Mouse (Mus musculus) ES-E14 (cell line): ENCODE measurements around the gene Lcmt1. TPM values are rescaled to one million over a fixed set of nuclear protein-coding genes. Genes with fewer than 3 reads are reported as not detected.

Experiments used
- DNase-seq: peaks from one replicate; pipeline ENCODE4 v3.0.0-alpha.2; 2013; ENCODE audit warnings: low read depth, low spot score
- H3K27ac ChIP-seq: 2 replicates; pipeline ENCODE4 v1.5.1; 2012; ENCODE audit warnings: low read depth, mild to moderate bottlenecking, low read length, moderate library complexity, mixed read lengths; ENCODE audit not compliant: poor library complexity, insufficient read depth, severe bottlenecking
- H3K36me3 ChIP-seq: 2 replicates; pipeline ENCODE4 v1.6.1; 2012; ENCODE audit warnings: mild to moderate bottlenecking, low read length, moderate library complexity, mixed read lengths; ENCODE audit not compliant: control insufficient read depth, poor library complexity, insufficient read depth, severe bottlenecking
- H3K4me1 ChIP-seq, 2 experiments: fragments of 150-350 bp in 1 of 2; sonication (generic) in 1 of 2; 2 replicates each; pipeline ENCODE4 v1.6.1; 2012; ENCODE audit warnings: low read length in 2 of 2, mild to moderate bottlenecking in 1 of 2, mixed read lengths in 1 of 2; ENCODE audit not compliant: control insufficient read depth in 2 of 2, insufficient read depth in 2 of 2, poor library complexity in 1 of 2
- H3K4me3 ChIP-seq, 2 experiments: fragments of 150-350 bp in 1 of 2; sonication (generic) in 1 of 2; 2 replicates each; pipeline ENCODE4 v1.5.1; 2012; ENCODE audit warnings: low read length in 2 of 2, low read depth in 1 of 2, mild to moderate bottlenecking in 1 of 2, mixed read lengths in 1 of 2; ENCODE audit not compliant: insufficient read depth in 1 of 2, poor library complexity in 1 of 2, severe bottlenecking in 1 of 2
- H3K9ac ChIP-seq: 2 replicates; pipeline ENCODE4 v1.6.1; 2012; ENCODE audit warnings: low read depth, mild to moderate bottlenecking, low read length, mixed read lengths; ENCODE audit not compliant: poor library complexity, insufficient read depth, severe bottlenecking
- H3K9me3 ChIP-seq: fragments of 150-350 bp; sonication (generic); 2 replicates; pipeline ENCODE4 v1.6.1; 2012; ENCODE audit warnings: low read depth, mild to moderate bottlenecking, low read length; ENCODE audit not compliant: control insufficient read depth, insufficient read depth
- CHD2 ChIP-seq: IDR thresholded peaks from 2 replicates; pipeline ENCODE4 v1.6.1; 2014; ENCODE audit warnings: mild to moderate bottlenecking, low read depth, low read length, inconsistent platforms
- HCFC1 ChIP-seq: IDR thresholded peaks from 2 replicates; pipeline ENCODE4 v1.6.1; 2012; ENCODE audit warnings: low read length, inconsistent platforms, borderline replicate concordance; ENCODE audit not compliant: insufficient read depth
- MAFK ChIP-seq: IDR thresholded peaks from 2 replicates; pipeline ENCODE4 v1.6.1; 2014; ENCODE audit warnings: mild to moderate bottlenecking, low read depth, low read length, inconsistent platforms; ENCODE audit not compliant: insufficient read depth
- ZC3H11A ChIP-seq: IDR thresholded peaks from 2 replicates; pipeline ENCODE4 v1.6.1; 2012; ENCODE audit warnings: low read depth, mild to moderate bottlenecking, inconsistent platforms, low read length, borderline replicate concordance
- ZNF384 ChIP-seq: IDR thresholded peaks from 2 replicates; pipeline ENCODE4 v1.6.1; 2012; ENCODE audit warnings: low read depth, low read length, inconsistent platforms
- in situ Hi-C, 2 experiments: fragments of 600-800 bp; cut with MboI; formaldehyde crosslinking; loops; one replicate each; pipeline ENCODE4 v1.15.1; 2025; ENCODE audit warnings: low sequenced_read_pairs in 2 of 2, inconsistent platforms in 1 of 2; ENCODE audit not compliant: unreplicated experiment in 2 of 2
- total RNA-seq: library from RNA; depleted of rRNA; stranded (reverse); fragments of 300-350 nt; gene quantifications from 2 replicates; pipeline ENCODE4 v1.2.3, GENCODE M21; 2012

The Lcmt1 gene
- total RNA-seq, 1 experiment: 31.8 TPM

GRCm38 (mm10) chr7:123431206-123431605, 61.6 kb downstream of the Lcmt1 start:
- no peak overlapping the region for H3K9ac ChIP-seq
- in situ Hi-C loops: no loop called here
- H3K27ac ChIP-seq: no peak overlapping the region
- no peaks in the 10 kb centered on the region for H3K9me3 ChIP-seq
- DNase-seq: no peak
- H3K4me1 ChIP-seq: no peaks in the 10 kb centered on the region
- peaks cover 3% of the 10 kb centered on the region; the same call in 1 of the 2 replicates for H3K36me3 ChIP-seq
- H3K4me3 ChIP-seq: no peak overlapping the region
- TF ChIP-seq HCFC1: no peak
- TF ChIP-seq ZC3H11A: no peak
- no peak for TF ChIP-seq CHD2
- TF ChIP-seq ZNF384: no peak
- TF ChIP-seq MAFK: no peak

- Histone ChIP-seq H3K4me3 (no peak overlapping the region), H3K36me3 (no peaks in the 10 kb centered on the region), H3K27ac (no peak overlapping the region), H3K4me1 (no peaks in the 10 kb centered on the region), H3K9me3 (no peaks in the 10 kb centered on the region), H3K9ac (no peak overlapping the region)
- in situ Hi-C loops: no loop called here
- TF ChIP-seq HCFC1 (no peak), ZC3H11A (no peak), CHD2 (no peak), MAFK (no peak), ZNF384 (no peak)
- no peak for DNase-seq
Observed at GRCm38 (mm10) chr7:123442079-123442478, 72.5 kb downstream of the Lcmt1 start.

- TF ChIP-seq CHD2: no peak
- TF ChIP-seq ZNF384: no peak
- no peak for TF ChIP-seq ZC3H11A
- TF ChIP-seq MAFK: no peak
- no peak for TF ChIP-seq HCFC1
- Histone ChIP-seq H3K4me1 (no peaks in the 10 kb centered on the region), H3K36me3 (no peaks in the 10 kb centered on the region), H3K27ac (no peak overlapping the region), H3K9me3 (no peaks in the 10 kb centered on the region), H3K4me3 (no peak overlapping the region), H3K9ac (no peak overlapping the region)
- DNase-seq: no peak
- in situ Hi-C loops: no loop called here
Observed at GRCm38 (mm10) chr7:123448794-123449193, 79.2 kb downstream of the Lcmt1 start.

- TF ChIP-seq ZC3H11A: no peak
- TF ChIP-seq ZNF384: no peak
- no peak for TF ChIP-seq HCFC1
- no peak for TF ChIP-seq CHD2
- no peak for TF ChIP-seq MAFK
- in situ Hi-C loops: loop anchor here in 1 of 2 experiments (25.0 kb wide), 2 partner anchors 237 to 412 kb away; partner anchors contain the start of gene Slc5a11
- Histone ChIP-seq H3K27ac (no peak overlapping the region), H3K4me1 (no peaks in the 10 kb centered on the region), H3K36me3 (no peaks in the 10 kb centered on the region), H3K9ac (no peak overlapping the region), H3K9me3 (no peaks in the 10 kb centered on the region), H3K4me3 (no peak overlapping the region)
- DNase-seq: no peak
Observed at GRCm38 (mm10) chr7:123449676-123450075, 80.1 kb downstream of the Lcmt1 start.
